Mouse (Mus musculus): ENCODE data around the gene Dlk2. TPM values are rescaled to one million over a fixed set of nuclear protein-coding genes. Genes with fewer than 3 reads are reported as not detected.

The Dlk2 gene
- polyA plus RNA-seq, 1 experiment: not detected

- TF ChIP-seq GATA1 (IDR thresholded peaks at IDR 0.05; ENCODE audit: low read length): no peak
Observed at GRCm38 (mm10) chr17:46267511-46267910, 29.7 kb upstream of the Dlk2 start.

GRCm38 (mm10) chr17:46268026-46268720 lies 29.0 kb upstream of the Dlk2 start:
- no peak for TF ChIP-seq GATA1 (IDR thresholded peaks at IDR 0.05; ENCODE audit: low read length)

GRCm38 (mm10) chr17:46269771-46270534 lies 27.3 kb upstream of the Dlk2 start:
- TF ChIP-seq GATA1 (IDR thresholded peaks at IDR 0.05; ENCODE audit: low read length): no peak

- no peak for TF ChIP-seq GATA1 (IDR thresholded peaks at IDR 0.05; ENCODE audit: low read length)
Observed at GRCm38 (mm10) chr17:46272058-46272457, 25.2 kb upstream of the Dlk2 start.

GRCm38 (mm10) chr17:46272675-46273074 lies 24.5 kb upstream of the Dlk2 start:
- TF ChIP-seq GATA1 (IDR thresholded peaks at IDR 0.05; ENCODE audit: low read length): no peak

- no peak for TF ChIP-seq GATA1 (IDR thresholded peaks at IDR 0.05; ENCODE audit: low read length)
Observed at GRCm38 (mm10) chr17:46273803-46274236, 23.4 kb upstream of the Dlk2 start.

GRCm38 (mm10) chr17:46274465-46274864 lies 22.8 kb upstream of the Dlk2 start:
- TF ChIP-seq GATA1 (IDR thresholded peaks at IDR 0.05; ENCODE audit: low read length): no peak

- no peak for TF ChIP-seq GATA1 (IDR thresholded peaks at IDR 0.05; ENCODE audit: low read length)
Observed at GRCm38 (mm10) chr17:46275034-46275433, 22.2 kb upstream of the Dlk2 start.

GRCm38 (mm10) chr17:46275506-46275905 lies 21.7 kb upstream of the Dlk2 start:
- TF ChIP-seq GATA1 (IDR thresholded peaks at IDR 0.05; ENCODE audit: low read length): no peak

GRCm38 (mm10) chr17:46277586-46277985 lies 19.6 kb upstream of the Dlk2 start:
- no peak for TF ChIP-seq GATA1 (IDR thresholded peaks at IDR 0.05; ENCODE audit: low read length)

- no peak for TF ChIP-seq GATA1 (IDR thresholded peaks at IDR 0.05; ENCODE audit: low read length)
Observed at GRCm38 (mm10) chr17:46278011-46278765, 19.0 kb upstream of the Dlk2 start.

- no peak for TF ChIP-seq GATA1 (IDR thresholded peaks at IDR 0.05; ENCODE audit: low read length)
Observed at GRCm38 (mm10) chr17:46282483-46283123, 14.6 kb upstream of the Dlk2 start, which contains the start of gene Tjap1. TSS of gene Tjap1 (minus strand) at chr17:46283026.

- TF ChIP-seq GATA1 (IDR thresholded peaks at IDR 0.05; ENCODE audit: low read length): no peak
Observed at GRCm38 (mm10) chr17:46283140-46283539, 14.1 kb upstream of the Dlk2 start.

GRCm38 (mm10) chr17:46283911-46284310 lies 13.3 kb upstream of the Dlk2 start:
- no peak for TF ChIP-seq GATA1 (IDR thresholded peaks at IDR 0.05; ENCODE audit: low read length)

GRCm38 (mm10) chr17:46284653-46285052 lies 12.6 kb upstream of the Dlk2 start:
- no peak for TF ChIP-seq GATA1 (IDR thresholded peaks at IDR 0.05; ENCODE audit: low read length)
